Mouse (Mus musculus) skeletal muscle tissue, adult 2 months (tissue): ENCODE data around the gene Ust.

Source experiments
- DNase-seq: peaks from one replicate; pipeline ENCODE4 v3.0.0-alpha.2; 2012; ENCODE audit warnings: low read depth, low spot score

Gene Ust

DNA sequence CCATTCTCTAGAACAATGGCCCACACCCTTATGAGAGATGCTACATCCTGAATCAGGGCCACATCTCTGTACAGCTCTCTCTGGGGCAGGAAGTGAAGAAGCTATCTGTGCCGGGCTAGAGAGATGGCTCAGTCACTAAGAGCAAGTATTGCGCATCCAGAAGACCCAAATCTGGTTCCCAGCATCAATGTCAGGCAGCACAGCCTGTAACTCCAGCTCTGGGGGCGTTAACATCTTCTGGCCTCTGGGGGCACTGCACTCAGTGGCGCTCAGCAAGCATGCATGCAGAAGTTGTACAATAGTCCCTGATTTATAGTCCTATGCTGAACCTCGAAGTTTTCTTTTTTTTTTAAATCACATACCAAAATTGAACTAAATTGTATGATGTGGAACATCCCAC, 341.0 kb downstream of the Ust start:
- DNase-seq: no peak

DNA sequence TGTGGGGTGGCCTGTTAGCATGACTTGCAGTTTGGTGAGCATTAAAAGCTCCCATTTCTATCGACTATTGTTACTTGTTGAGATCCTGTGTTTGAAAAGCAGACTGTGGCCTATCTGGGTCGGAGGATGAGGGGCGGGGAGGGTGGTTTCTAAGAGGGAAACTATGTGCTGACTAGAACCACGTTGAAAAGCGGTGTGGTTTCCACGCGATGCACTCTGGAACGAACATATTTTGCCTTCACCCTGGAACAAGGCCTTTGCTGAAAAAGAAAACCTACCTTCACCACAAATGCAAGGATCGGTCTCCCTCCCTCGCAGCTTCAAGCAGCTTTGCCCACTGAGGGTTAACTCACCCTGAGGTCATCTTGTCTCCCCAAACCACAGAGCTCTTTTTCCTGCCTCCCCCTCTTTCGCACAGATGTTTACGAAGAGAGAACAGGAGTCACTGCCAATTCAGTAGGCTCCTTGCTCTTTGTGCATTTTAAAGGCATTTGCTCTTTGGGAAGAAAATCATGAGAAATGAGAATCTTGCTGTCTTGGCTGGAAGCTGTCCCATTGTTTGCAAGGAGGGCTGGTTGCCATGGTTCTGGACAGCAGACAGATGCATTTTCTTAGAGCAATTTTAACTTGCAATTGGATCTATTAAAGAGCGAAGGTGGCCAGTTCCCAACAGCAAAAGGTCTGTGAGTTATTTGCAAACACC, 342.1 kb downstream of the Ust start:
- DNase-seq: peak; percentile 18

- no peak for DNase-seq
Observed at GRCm38 (mm10) chr10:8176008-8176350, 342.6 kb downstream of the Ust start.

DNA sequence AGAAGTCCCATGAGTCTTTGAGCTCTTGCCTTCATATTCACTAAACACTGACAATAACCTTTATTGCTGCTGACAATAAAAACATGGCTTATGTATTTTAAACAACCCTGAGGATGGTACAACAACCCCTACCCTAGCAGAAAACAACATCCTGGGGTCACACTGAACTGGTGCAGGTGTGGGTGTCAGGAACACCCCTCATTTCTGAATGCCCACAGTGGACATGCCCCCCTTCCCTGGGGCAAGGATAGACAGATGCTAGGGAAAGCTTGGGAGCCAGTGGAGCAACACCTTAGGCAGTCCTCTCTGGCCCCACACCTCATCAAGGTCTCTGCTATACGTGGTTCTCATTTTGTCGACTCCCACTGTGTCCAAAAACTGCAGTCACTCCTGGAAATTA, 343.9 kb downstream of the Ust start:
- no peak for DNase-seq

- DNase-seq: no peak
Observed at GRCm38 (mm10) chr10:8174230-8174629, 344.4 kb downstream of the Ust start.

DNA sequence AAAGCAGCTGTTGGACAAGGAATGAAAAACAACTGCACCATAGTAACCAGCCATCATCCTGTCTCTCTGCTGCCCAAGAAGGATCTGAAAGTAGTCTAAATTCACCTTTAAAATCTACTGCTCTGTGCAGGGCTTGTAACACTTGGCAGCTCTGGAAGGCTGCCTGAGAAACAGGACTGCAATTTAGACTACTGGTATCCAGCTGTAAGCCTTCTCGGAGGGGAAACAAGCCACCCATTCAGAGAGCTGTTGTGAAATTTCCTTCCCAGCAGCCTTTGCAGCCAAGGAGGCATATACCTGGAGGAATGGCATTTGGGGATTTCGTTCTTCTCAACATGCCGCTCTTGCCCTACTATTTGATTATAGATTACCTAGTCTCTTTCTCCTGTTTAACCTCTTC, 345.6 kb downstream of the Ust start:
- DNase-seq: no peak

GRCm38 (mm10) chr10:8171556-8171955, 347.1 kb downstream of the Ust start:
- DNase-seq: no peak
